Mouse (Mus musculus): ENCODE data around the gene Per2. TPM values are rescaled to one million over a fixed set of nuclear protein-coding genes. Genes with fewer than 3 reads are reported as not detected.

Per2 gene
- polyA plus RNA-seq, 1 experiment = 6.8 TPM

GRCm38 (mm10) chr1:91434905-91435304 is 24.2 kb downstream of the Per2 start:
- DNase-seq (ENCODE audit: low read depth) = no peak

DNA sequence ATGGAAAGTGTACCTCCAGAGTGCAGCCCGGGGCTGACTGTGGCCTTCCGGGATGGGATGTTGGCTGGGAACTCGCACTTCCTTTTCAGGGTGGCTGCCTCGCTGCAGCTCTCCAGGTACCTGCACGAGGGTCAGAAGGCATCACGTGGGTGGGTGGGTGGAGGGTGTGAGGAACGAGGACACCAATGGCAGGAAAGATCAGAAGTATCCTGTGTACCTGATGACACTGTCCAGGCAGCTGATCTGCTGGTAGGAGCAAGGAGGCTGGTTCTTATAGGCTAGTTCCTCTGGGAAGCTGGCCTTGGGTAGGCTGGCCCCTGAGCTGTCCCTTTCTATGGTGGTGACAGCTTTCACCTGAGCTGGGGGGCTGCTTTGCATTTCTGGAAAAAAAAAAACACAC is 28.4 kb downstream of the Per2 start:
- no peak for DNase-seq (ENCODE audit: low read depth)

DNA sequence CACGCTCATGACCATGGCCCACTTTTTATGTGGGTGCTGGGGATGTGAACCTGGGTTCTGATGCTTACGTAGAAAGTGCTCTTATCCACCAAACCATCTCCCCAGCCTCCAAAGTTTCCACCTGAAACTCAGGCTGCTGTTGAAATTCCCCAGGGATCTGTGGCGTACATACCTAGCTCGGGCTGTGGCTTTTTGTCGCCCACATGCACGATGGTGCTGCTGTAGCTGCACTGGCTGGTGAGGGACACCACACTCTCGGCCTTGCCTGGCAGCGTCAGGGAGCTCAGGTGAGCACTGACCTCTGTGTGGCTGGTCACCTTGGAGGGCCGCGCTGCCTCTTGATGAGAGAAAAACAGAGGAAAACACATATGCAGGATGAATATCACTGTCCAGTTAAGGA is 29.9 kb downstream of the Per2 start:
- no peak for DNase-seq (ENCODE audit: low read depth)

DNA sequence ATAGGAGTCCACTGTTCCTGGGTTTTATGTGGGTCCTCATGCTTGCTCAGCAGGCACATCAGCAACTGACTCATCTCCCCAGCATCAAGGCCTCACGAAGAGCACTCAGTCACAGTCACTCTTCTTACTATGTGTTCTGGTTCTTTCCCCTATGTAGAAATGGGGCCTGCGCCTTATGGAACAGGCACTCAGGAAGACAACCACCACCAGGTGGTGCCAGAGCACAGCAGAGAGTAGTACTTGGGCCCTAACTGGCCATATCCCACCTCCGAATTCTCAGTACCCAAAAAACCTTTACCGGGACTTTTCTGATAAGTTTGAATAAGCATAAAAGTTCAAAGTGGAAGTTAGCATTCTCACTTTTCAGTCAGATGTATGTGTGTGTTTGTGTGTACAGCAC is 30.5 kb downstream of the Per2 start:
- DNase-seq (ENCODE audit: low read depth) = no peak

DNA sequence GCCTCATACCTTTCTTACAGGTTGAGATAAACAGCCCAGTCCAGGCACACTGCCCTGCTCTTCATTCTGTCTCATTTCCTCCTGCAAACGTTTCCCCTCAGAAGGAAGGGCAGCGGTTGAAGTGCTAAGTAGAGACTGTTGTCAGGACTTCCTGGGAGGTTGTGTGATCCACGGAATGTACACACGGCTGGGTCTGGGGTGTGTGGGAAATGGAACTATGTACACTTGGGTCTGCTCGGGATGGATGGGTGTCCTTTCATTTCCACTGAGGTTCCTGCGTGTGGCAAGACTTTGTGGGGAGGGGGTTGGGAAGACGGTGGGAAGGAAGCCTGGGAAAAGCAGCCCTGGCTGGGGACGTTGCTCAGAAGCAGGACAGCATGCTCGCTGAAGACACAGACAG is 32.7 kb downstream of the Per2 start:
- DNase-seq (ENCODE audit: low read depth) = no peak

- DNase-seq (ENCODE audit: low read depth) = no peak
These were observed 38.5 kb downstream of the Per2 start for GRCm38 (mm10) chr1:91420601-91421065.

- no peak for DNase-seq (ENCODE audit: low read depth)
These were observed 39.1 kb downstream of the Per2 start for GRCm38 (mm10) chr1:91419862-91420600.

GRCm38 (mm10) chr1:91417991-91418390 is 41.1 kb downstream of the Per2 start:
- DNase-seq (ENCODE audit: low read depth) = no peak

DNA sequence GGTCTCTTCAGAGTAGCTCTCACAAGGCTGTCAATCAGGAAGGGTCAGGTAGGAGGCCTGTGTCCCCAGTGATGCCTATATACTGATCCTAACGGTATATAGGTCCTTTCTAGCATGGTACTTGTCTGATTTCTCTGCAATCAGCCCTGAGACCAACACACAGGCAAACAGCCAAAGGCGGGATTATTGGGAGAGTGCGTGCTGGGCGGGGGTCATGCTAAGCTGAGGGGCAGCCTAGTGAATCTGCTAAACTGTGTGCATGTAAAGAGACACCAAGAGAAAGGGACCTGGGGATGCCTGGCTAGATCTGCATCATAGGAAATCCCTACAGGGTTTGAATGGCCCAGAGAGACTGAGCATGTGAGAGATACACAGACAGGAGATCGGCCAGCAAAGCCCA is 43.8 kb downstream of the Per2 start:
- no peak for DNase-seq (ENCODE audit: low read depth)

- DNase-seq (ENCODE audit: low read depth) = no peak
These were observed 44.2 kb downstream of the Per2 start for GRCm38 (mm10) chr1:91414903-91415302.

- DNase-seq (ENCODE audit: low read depth) = no peak
These were observed 45.1 kb downstream of the Per2 start, which contains the start of gene Hes6 for GRCm38 (mm10) chr1:91413898-91414594. Hes6 (minus strand) TSS chr1:91414038.

GRCm38 (mm10) chr1:91413536-91413897 is 45.6 kb downstream of the Per2 start:
- DNase-seq (ENCODE audit: low read depth) = no peak

GRCm38 (mm10) chr1:91413030-91413506 is 46.1 kb downstream of the Per2 start:
- DNase-seq (ENCODE audit: low read depth) = no peak

DNA sequence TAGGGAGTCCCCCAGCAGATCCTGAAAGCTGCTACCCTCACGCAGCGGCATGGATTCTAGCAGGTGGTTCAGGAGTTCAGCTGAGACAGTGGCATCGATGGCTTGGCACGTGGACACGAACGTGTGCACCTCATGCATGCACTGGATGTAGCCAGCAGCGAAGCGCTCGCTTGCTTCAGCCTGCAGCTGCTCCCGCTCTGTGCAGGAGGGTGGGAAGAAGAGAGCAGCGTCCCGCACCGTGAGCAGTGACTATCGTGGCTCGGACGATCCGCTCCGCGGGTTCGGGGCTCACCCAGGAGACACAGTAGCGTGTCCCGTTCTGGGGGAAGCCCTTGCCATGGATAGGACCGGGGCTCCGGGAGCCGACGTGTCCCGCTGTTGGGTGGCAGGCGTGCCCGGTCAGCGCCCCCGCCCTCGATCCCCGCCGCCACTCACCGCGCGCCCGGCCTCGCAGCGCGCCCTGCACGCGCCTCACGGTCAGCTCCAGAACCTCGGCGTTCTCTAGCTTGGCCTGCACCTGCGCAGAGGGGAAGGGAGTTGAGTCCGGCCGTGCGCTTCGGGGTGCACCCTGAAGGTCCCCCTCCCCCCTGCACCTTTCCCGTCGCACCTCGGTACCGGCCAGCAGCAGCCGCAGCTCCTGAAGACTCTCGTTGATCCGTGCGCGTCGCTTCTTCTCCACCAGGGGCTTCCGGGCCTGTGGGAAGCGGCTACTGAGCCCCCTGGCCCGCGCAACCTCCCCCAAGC is 46.7 kb downstream of the Per2 start:
- DNase-seq (ENCODE audit: low read depth) = no peak

- DNase-seq (ENCODE audit: low read depth) = no peak
These were observed 47.4 kb downstream of the Per2 start for GRCm38 (mm10) chr1:91411631-91412285.

GRCm38 (mm10) chr1:91407819-91408218 is 51.3 kb downstream of the Per2 start:
- no peak for DNase-seq (ENCODE audit: low read depth)

GRCm38 (mm10) chr1:91405406-91406169 is 53.5 kb downstream of the Per2 start:
- no peak for DNase-seq (ENCODE audit: low read depth)

- DNase-seq (ENCODE audit: low read depth) = no peak
These were observed 54.1 kb downstream of the Per2 start for GRCm38 (mm10) chr1:91404976-91405375.

GRCm38 (mm10) chr1:91398260-91399062 is 60.7 kb downstream of the Per2 start, which contains the start of gene Ilkap:
Ilkap (minus strand) TSS chr1:91398815.
- no peak for DNase-seq (ENCODE audit: low read depth)

DNA sequence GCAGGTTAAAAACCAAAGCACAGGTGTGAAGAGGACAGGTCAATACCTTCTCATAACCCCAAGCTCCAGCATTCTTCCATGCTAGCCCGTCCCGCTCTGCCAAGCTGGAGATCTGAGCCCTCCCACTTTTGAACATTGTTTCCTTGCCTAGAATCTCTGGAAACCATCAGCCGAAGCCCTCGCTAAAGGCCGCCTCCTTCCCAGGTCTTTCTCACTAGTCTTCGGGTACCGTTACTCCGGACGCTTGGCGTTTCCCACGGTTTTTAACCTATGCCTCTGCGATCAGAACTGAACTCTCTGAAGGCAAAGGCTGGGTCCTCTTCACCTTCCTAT is 61.2 kb downstream of the Per2 start:
- no peak for DNase-seq (ENCODE audit: low read depth)
